Mouse (Mus musculus): ENCODE measurements around the gene Rnf208.

Gene Rnf208

GRCm38 (mm10) chr2:25224766-25225752 lies 17.0 kb upstream of the Rnf208 start:
- DNase-seq (ENCODE audit: low read depth, low spot score): peak; percentile 98

GRCm38 (mm10) chr2:25225811-25226379 lies 16.2 kb upstream of the Rnf208 start:
- no peak for DNase-seq (ENCODE audit: low read depth, low spot score)

- DNase-seq (ENCODE audit: low read depth, low spot score): no peak
Observed at GRCm38 (mm10) chr2:25226864-25227263, 15.2 kb upstream of the Rnf208 start.

- DNase-seq (ENCODE audit: low read depth, low spot score): no peak
Observed at GRCm38 (mm10) chr2:25227406-25227805, 14.6 kb upstream of the Rnf208 start.

- peak; percentile 81 for DNase-seq (ENCODE audit: low read depth, low spot score)
Observed at GRCm38 (mm10) chr2:25228431-25228889, 13.6 kb upstream of the Rnf208 start.

GRCm38 (mm10) chr2:25228995-25229530 lies 13.0 kb upstream of the Rnf208 start:
- DNase-seq (ENCODE audit: low read depth, low spot score): no peak

GRCm38 (mm10) chr2:25229582-25229981 lies 12.5 kb upstream of the Rnf208 start:
- no peak for DNase-seq (ENCODE audit: low read depth, low spot score)

- DNase-seq (ENCODE audit: low read depth, low spot score): no peak
Observed at GRCm38 (mm10) chr2:25230581-25230980, 11.5 kb upstream of the Rnf208 start.

GRCm38 (mm10) chr2:25231038-25231437 lies 11.0 kb upstream of the Rnf208 start:
- no peak for DNase-seq (ENCODE audit: low read depth, low spot score)

GRCm38 (mm10) chr2:25233421-25233820 lies 8.6 kb upstream of the Rnf208 start:
- DNase-seq (ENCODE audit: low read depth, low spot score): no peak

GRCm38 (mm10) chr2:25234050-25234449 lies 8.0 kb upstream of the Rnf208 start, which contains the start of gene Slc34a3:
Gene Slc34a3 (minus strand): TSS chr2:25234364.
- DNase-seq (ENCODE audit: low read depth, low spot score): no peak

- DNase-seq (ENCODE audit: low read depth, low spot score): no peak
Observed at GRCm38 (mm10) chr2:25234551-25235220, 7.4 kb upstream of the Rnf208 start.

- DNase-seq (ENCODE audit: low read depth, low spot score): no peak
Observed at GRCm38 (mm10) chr2:25236614-25237013, 5.4 kb upstream of the Rnf208 start, which contains the start of gene Rnf224. Gene Rnf224 (minus strand): TSS chr2:25236787.

- no peak for DNase-seq (ENCODE audit: low read depth, low spot score)
Observed at GRCm38 (mm10) chr2:25237522-25237921, 4.5 kb upstream of the Rnf208 start.

- DNase-seq (ENCODE audit: low read depth, low spot score): no peak
Observed at GRCm38 (mm10) chr2:25238106-25238505, 3.9 kb upstream of the Rnf208 start.

- no peak for DNase-seq (ENCODE audit: low read depth, low spot score)
Observed at GRCm38 (mm10) chr2:25239766-25240165, 2.3 kb upstream of the Rnf208 start.

- no peak for DNase-seq (ENCODE audit: low read depth, low spot score)
Observed at GRCm38 (mm10) chr2:25240310-25240709, 1.7 kb upstream of the Rnf208 start.

- DNase-seq (ENCODE audit: low read depth, low spot score): no peak
Observed at GRCm38 (mm10) chr2:25240723-25241437, 1.2 kb upstream of the Rnf208 start.

GRCm38 (mm10) chr2:25241438-25241775 lies 648 bp upstream of the Rnf208 start:
- DNase-seq (ENCODE audit: low read depth, low spot score): no peak

- no peak for DNase-seq (ENCODE audit: low read depth, low spot score)
Observed at GRCm38 (mm10) chr2:25243342-25243741, 1.3 kb downstream of the Rnf208 start.

- DNase-seq (ENCODE audit: low read depth, low spot score): no peak
Observed at GRCm38 (mm10) chr2:25244144-25244543, 2.1 kb downstream of the Rnf208 start.
